Comparison of ENCODE assay signal across 12 mouse cellular contexts in genomic region chr12:54198282-54198918, GRCm38 (mm10). TPM values are rescaled to one million over a fixed set of nuclear protein-coding genes. Genes with fewer than 3 reads are reported as not detected.
DNase-seq lines count a peak whose midpoint lies in the region; ATAC-seq lines count a peak whose summit lies in the region.
"Had no signal": no experiment of that assay in that cellular context is flagged by ENCODE, and none has a peak within 500 bp of the region (broad histone marks: within the 10 kb centered on the region; RNA-seq: fewer than 3 reads in every experiment).

No protein-coding gene starts in this region.

- no peak overlapping the region for H3K4me3 ChIP-seq in heart, embryonic 16.5 days (ENCODE audit: low read length)
- H3K4me3 ChIP-seq in intestine, embryonic 14.5 days (ENCODE audit: low read depth, low read length): no peak overlapping the region
- H3K4me3 ChIP-seq in midbrain, embryonic 15.5 days: no peak overlapping the region
- H3K4me3 ChIP-seq: heart, adult 2 months; midbrain, embryonic 12.5 days had no signal

- no peaks in the 10 kb centered on the region for H3K9me3 ChIP-seq in heart, embryonic 16.5 days (replicated peaks; ENCODE audit: control insufficient read depth, low read length)
- no peaks in the 10 kb centered on the region for H3K9me3 ChIP-seq in intestine, embryonic 14.5 days (ENCODE audit: control insufficient read depth, low read length)
- H3K9me3 ChIP-seq in midbrain, embryonic 15.5 days: no peaks in the 10 kb centered on the region
- H3K9me3 ChIP-seq: midbrain, embryonic 12.5 days had no signal

- no peak for ATAC-seq in heart, embryonic 16.5 days (replicated peaks; ENCODE audit: extremely low read depth, insufficient read depth, low FRiP score)
- no peak for ATAC-seq in intestine, embryonic 14.5 days (replicated peaks; ENCODE audit: low FRiP score, low TSS enrichment, low read depth)
- no peak for ATAC-seq in midbrain, embryonic 15.5 days (replicated peaks)

- H3K4me1 ChIP-seq in heart, embryonic 16.5 days (ENCODE audit: control insufficient read depth, insufficient read depth, low read length): peaks cover 49% of the 10 kb centered on the region
- peaks cover 36% of the 10 kb centered on the region for H3K4me1 ChIP-seq in intestine, embryonic 14.5 days (replicated peaks; ENCODE audit: control insufficient read depth, insufficient read depth, low read length)
- H3K4me1 ChIP-seq in midbrain, embryonic 15.5 days: peaks cover 31% of the 10 kb centered on the region

- H3K9ac ChIP-seq in heart, embryonic 16.5 days (ENCODE audit: low read length): no peak overlapping the region
- H3K9ac ChIP-seq in intestine, embryonic 14.5 days (ENCODE audit: low read length): no peak overlapping the region
- H3K9ac ChIP-seq in midbrain, embryonic 15.5 days: no peak overlapping the region
- H3K9ac ChIP-seq: midbrain, embryonic 12.5 days had no signal

- WGBS in heart, embryonic 16.5 days: 76% methylated on average over 4 of the region's 4 CpGs
- WGBS in intestine, embryonic 14.5 days: 78% methylated on average over 4 of the region's 4 CpGs
- 90% methylated on average over 4 of the region's 4 CpGs for WGBS in midbrain, embryonic 15.5 days

- no peak for DNase-seq in heart, adult 8-10 months (ENCODE audit: low spot score)
- DNase-seq in thymus, postnatal 0 days (ENCODE audit: low spot score): peak; percentile 8
- no peak for DNase-seq in thymus, postnatal 25 days
- no peak for DNase-seq in intestine, embryonic 14.5 days (ENCODE audit: low spot score)
- no peak for DNase-seq in testis, postnatal 10 days (ENCODE audit: low spot score)
- no peak for DNase-seq in c-Kit-positive CD71-positive TER-119-positive erythroid progenitor cells, embryonic 14.5 days (ENCODE audit: low spot score)
- DNase-seq: heart, adult 2 months; kidney, postnatal 10 days; lung, adult 2 months had no signal

- no peaks in the 10 kb centered on the region for H3K27me3 ChIP-seq in heart, embryonic 16.5 days (ENCODE audit: control insufficient read depth, insufficient read depth, low read length)
- no peaks in the 10 kb centered on the region for H3K27me3 ChIP-seq in intestine, embryonic 14.5 days (replicated peaks; ENCODE audit: control insufficient read depth, insufficient read depth, low read length)
- H3K27me3 ChIP-seq in midbrain, embryonic 15.5 days (replicated peaks): peaks cover 18% of the 10 kb centered on the region

- no peaks in the 10 kb centered on the region for H3K36me3 ChIP-seq in heart, embryonic 16.5 days (ENCODE audit: control insufficient read depth, insufficient read depth)
- no peaks in the 10 kb centered on the region for H3K36me3 ChIP-seq in intestine, embryonic 14.5 days (ENCODE audit: control insufficient read depth, insufficient read depth, low read length)
- H3K36me3 ChIP-seq in midbrain, embryonic 15.5 days (replicated peaks): no peaks in the 10 kb centered on the region
- H3K36me3 ChIP-seq: midbrain, embryonic 12.5 days had no signal

- H3K27ac ChIP-seq in heart, embryonic 16.5 days (ENCODE audit: low read length): peak overlapping the region; percentile 80
- H3K27ac ChIP-seq in intestine, embryonic 14.5 days (ENCODE audit: low read depth): no peak overlapping the region
- no peak overlapping the region for H3K27ac ChIP-seq in midbrain, embryonic 15.5 days
- H3K27ac ChIP-seq: heart, adult 2 months had no signal

- 0 out of 2 replicates have a peak overlapping the region, but pooled peaks have one; percentile 0 for H3K4me2 ChIP-seq in heart, embryonic 16.5 days (ENCODE audit: low read depth, low read length)
- peak overlapping the region; percentile 39 for H3K4me2 ChIP-seq in intestine, embryonic 14.5 days (ENCODE audit: low read length)
- no peak overlapping the region for H3K4me2 ChIP-seq in midbrain, embryonic 15.5 days
- H3K4me2 ChIP-seq: midbrain, embryonic 12.5 days had no signal

RNA-seq across cellular contexts. Expression of gene Egln3, which starts 5.3 kb away (rescaled TPM):
- polyA plus RNA-seq in heart, embryonic 16.5 days (2015; fragmentation: Nextera tagmentation; extraction: Ambion mirVana): 30.5 and 31.4 TPM in 2 replicates
- 100 to 1,000 TPM in 2 of 4 experiments, 10 to 100 TPM in 2; 67.8 to 139 (median 92.1) TPM for total RNA-seq in heart, adult 8-10 months (2022)
- 17.8 and 18.4 TPM in 2 replicates for polyA plus RNA-seq in thymus, postnatal 0 days (2015; fragmentation: Nextera tagmentation; extraction: Ambion mirVana)
- polyA plus RNA-seq in intestine, embryonic 14.5 days (2014; fragmentation: Nextera tagmentation; extraction: Ambion mirVana): 44.9 and 48.1 TPM in 2 replicates
- 4.8 and 5.3 TPM in 2 replicates for polyA plus RNA-seq in midbrain, embryonic 15.5 days (2015; fragmentation: Nextera tagmentation; extraction: Ambion mirVana)
